Mouse (Mus musculus) testis, adult 2 months (tissue): ENCODE results near the gene Olfr684. TPM values are rescaled to one million over a fixed set of nuclear protein-coding genes. Genes with fewer than 3 reads are reported as not detected.

Experiments used
- H3K27ac ChIP-seq: fragments of 200-500 bp; 2 replicates; pipeline ENCODE4 v1.5.1; 2012; ENCODE audit warnings: low read depth, low read length; ENCODE audit not compliant: control insufficient read depth, insufficient read depth
- H3K27me3 ChIP-seq: fragments of 200-500 bp; 2 replicates; pipeline ENCODE4 v1.6.1; 2012; ENCODE audit warnings: mild to moderate bottlenecking, low read length, moderate library complexity; ENCODE audit not compliant: control insufficient read depth, insufficient read depth
- H3K36me3 ChIP-seq: fragments of 200-500 bp; 2 replicates; pipeline ENCODE4 v1.6.1; 2012; ENCODE audit warnings: mild to moderate bottlenecking, low read length; ENCODE audit not compliant: control insufficient read depth, insufficient read depth
- H3K4me1 ChIP-seq: fragments of 200-500 bp; 2 replicates; pipeline ENCODE4 v1.6.1; 2012; ENCODE audit warnings: low read length; ENCODE audit not compliant: control insufficient read depth, insufficient read depth
- H3K4me3 ChIP-seq: fragments of 200-500 bp; 2 replicates; pipeline ENCODE4 v1.5.1; 2012; ENCODE audit warnings: low read depth, mild to moderate bottlenecking, low read length, moderate library complexity, mixed read lengths; ENCODE audit not compliant: control insufficient read depth
- CTCF ChIP-seq: fragments of 200-500 bp; IDR thresholded peaks from 2 replicates; pipeline ENCODE4 v1.5.1; 2012; ENCODE audit warnings: low read depth, mild to moderate bottlenecking, inconsistent platforms, low read length, moderate library complexity; ENCODE audit not compliant: control insufficient read depth, insufficient read depth, insufficient replicate concordance
- POLR2A ChIP-seq: fragments of 200-500 bp; IDR thresholded peaks from 2 replicates; pipeline ENCODE4 v1.6.1; 2012; ENCODE audit warnings: low read depth, mild to moderate bottlenecking, inconsistent platforms, low read length, moderate library complexity; ENCODE audit not compliant: control insufficient read depth
- polyA plus RNA-seq: library from polyadenylated mRNA; depleted of rRNA; stranded (reverse); fragments of >200 nt; gene quantifications from 2 replicates; pipeline ENCODE4 v1.2.3, GENCODE M21; 2012; rRNA removed

Olfr684 gene
- not detected in 2 replicates for polyA plus RNA-seq

- no peak for TF ChIP-seq CTCF
- no peak for TF ChIP-seq POLR2A
- H3K36me3 ChIP-seq = no peaks in the 10 kb centered on the region
- H3K4me3 ChIP-seq = no peak within 1 kb of the TSS
- no peaks in the 10 kb centered on the region for H3K4me1 ChIP-seq
- H3K27me3 ChIP-seq = no peaks in the 10 kb centered on the region
- H3K27ac ChIP-seq = no peak within 1 kb of the TSS
Observed at GRCm38 (mm10) chr7:105163553-105163952, at the start of gene Olfr684. Gene Olfr684 (minus strand): TSS chr7:105163653.

GRCm38 (mm10) chr7:105207385-105207784 is 43.9 kb upstream of the Olfr684 start, which contains the start of gene Olfr686:
Gene Olfr686 (minus strand): TSS chr7:105207485.
- no peaks in the 10 kb centered on the region for H3K27me3 ChIP-seq
- H3K27ac ChIP-seq = no peak within 1 kb of the TSS
- H3K36me3 ChIP-seq = no peaks in the 10 kb centered on the region
- no peak for TF ChIP-seq CTCF
- TF ChIP-seq POLR2A = no peak
- H3K4me1 ChIP-seq = no peaks in the 10 kb centered on the region
- no peak within 1 kb of the TSS for H3K4me3 ChIP-seq

GRCm38 (mm10) chr7:105185912-105186311 is 22.5 kb upstream of the Olfr684 start, which contains the start of gene Olfr685:
Gene Olfr685 (minus strand): TSS chr7:105186012.
- Histone ChIP-seq H3K4me3 (no peak within 1 kb of the TSS), H3K27ac (no peak within 1 kb of the TSS), H3K36me3 (no peaks in the 10 kb centered on the region), H3K4me1 (no peaks in the 10 kb centered on the region), H3K27me3 (no peaks in the 10 kb centered on the region)
- TF ChIP-seq CTCF = no peak

GRCm38 (mm10) chr7:105170773-105171172 is 7.3 kb upstream of the Olfr684 start:
- no peak for TF ChIP-seq POLR2A
- no peak for TF ChIP-seq CTCF
- Histone ChIP-seq H3K27ac (no peak overlapping the region), H3K27me3 (no peaks in the 10 kb centered on the region), H3K4me3 (no peak overlapping the region), H3K4me1 (no peaks in the 10 kb centered on the region), H3K36me3 (no peaks in the 10 kb centered on the region)

GRCm38 (mm10) chr7:105146912-105147311 is 16.5 kb downstream of the Olfr684 start, which contains the start of gene Olfr683:
Gene Olfr683 (minus strand): TSS chr7:105147012.
- Histone ChIP-seq H3K27ac (no peak within 1 kb of the TSS), H3K4me3 (no peak within 1 kb of the TSS), H3K36me3 (no peaks in the 10 kb centered on the region), H3K27me3 (no peaks in the 10 kb centered on the region), H3K4me1 (no peaks in the 10 kb centered on the region)
- TF ChIP-seq POLR2A = no peak
- no peak for TF ChIP-seq CTCF

- no peaks in the 10 kb centered on the region for H3K36me3 ChIP-seq
- H3K27me3 ChIP-seq = no peaks in the 10 kb centered on the region
- no peak overlapping the region for H3K4me3 ChIP-seq
- TF ChIP-seq CTCF (no peak), POLR2A (no peak)
- H3K27ac ChIP-seq = no peak overlapping the region
- no peaks in the 10 kb centered on the region for H3K4me1 ChIP-seq
Observed at GRCm38 (mm10) chr7:105141275-105141674, 22.2 kb downstream of the Olfr684 start.

GRCm38 (mm10) chr7:105116536-105116935 is 46.9 kb downstream of the Olfr684 start, which contains the start of gene Olfr681:
Gene Olfr681 (plus strand): TSS chr7:105116836.
- Histone ChIP-seq H3K27me3 (no peaks in the 10 kb centered on the region), H3K4me3 (no peak within 1 kb of the TSS), H3K27ac (no peak within 1 kb of the TSS), H3K4me1 (no peaks in the 10 kb centered on the region), H3K36me3 (no peaks in the 10 kb centered on the region)
- TF ChIP-seq CTCF (no peak), POLR2A (no peak)

Other genes starting within 250 kb of the Olfr684 start
- gene Olfr667, start 242.2 kb downstream of the Olfr684 start, polyA plus RNA-seq = not detected in 2 replicates
- not detected in 2 replicates for gene Olfr668, start 235.6 kb downstream of the Olfr684 start, polyA plus RNA-seq
- not detected in 2 replicates for gene Olfr669, start 229.4 kb downstream of the Olfr684 start, polyA plus RNA-seq
- gene Olfr670, start 201.0 kb downstream of the Olfr684 start, polyA plus RNA-seq = not detected in 2 replicates
- gene Olfr671, start 184.5 kb downstream of the Olfr684 start, polyA plus RNA-seq = not detected in 2 replicates
- not detected in 2 replicates for gene Olfr672, start 161.6 kb downstream of the Olfr684 start, polyA plus RNA-seq
- not detected in 2 replicates for gene Olfr675, start 135.2 kb downstream of the Olfr684 start, polyA plus RNA-seq
- gene Olfr676, start 131.0 kb downstream of the Olfr684 start, polyA plus RNA-seq = not detected in 2 replicates
- gene Olfr677, start 112.3 kb downstream of the Olfr684 start, polyA plus RNA-seq = not detected in 2 replicates
- gene Olfr678, start 99.2 kb downstream of the Olfr684 start, polyA plus RNA-seq = not detected in 2 replicates
- not detected in 2 replicates for gene Olfr679, start 82.4 kb downstream of the Olfr684 start, polyA plus RNA-seq
- gene Olfr680-ps1, start 70.8 kb downstream of the Olfr684 start, polyA plus RNA-seq = not detected in 2 replicates
- not detected in 2 replicates for gene Olfr681, start 46.8 kb downstream of the Olfr684 start, polyA plus RNA-seq
- gene Olfr683, start 16.6 kb downstream of the Olfr684 start, polyA plus RNA-seq = not detected in 2 replicates
- not detected in 2 replicates for gene Olfr685, start 22.4 kb upstream of the Olfr684 start, polyA plus RNA-seq
- gene Olfr686, start 43.8 kb upstream of the Olfr684 start, polyA plus RNA-seq = not detected in 2 replicates
- not detected in 2 replicates for gene Olfr688, start 124.4 kb upstream of the Olfr684 start, polyA plus RNA-seq
- not detected in 2 replicates for gene Olfr689, start 147.5 kb upstream of the Olfr684 start, polyA plus RNA-seq
- gene Olfr690, start 170.5 kb upstream of the Olfr684 start, polyA plus RNA-seq = 0.21 and 0.71 TPM in 2 replicates
- gene Olfr691, start 178.6 kb upstream of the Olfr684 start, polyA plus RNA-seq = 0.82 and 0.93 TPM in 2 replicates
- not detected in 2 replicates for gene Olfr692, start 204.6 kb upstream of the Olfr684 start, polyA plus RNA-seq
- 188 and 217 TPM in 2 replicates for gene Gm5901, start 211.4 kb upstream of the Olfr684 start, polyA plus RNA-seq
- 73.7 and 76.9 TPM in 2 replicates for gene Fam160a2, start 236.4 kb upstream of the Olfr684 start, polyA plus RNA-seq
- gene Cnga4, start 240.9 kb upstream of the Olfr684 start, polyA plus RNA-seq = 7.9 and 8.3 TPM in 2 replicates